Mouse (Mus musculus) midbrain, embryonic 11.5 days (tissue): ENCODE measurements at regions not wholly inside any gene's neighbourhood (a gene's known extent, or its start where the extent isn't known, plus 50 kb on each side); places are given as distances from the start of the nearest gene placed in this dataset.

Source experiments
- ATAC-seq: fragments of 200-750 bp; cut with Nextera tagmentation; 2 replicates; pipeline ENCODE4 v1.8.0; 2017; ENCODE audit warnings: moderate TSS enrichment, moderate library complexity; ENCODE audit not compliant: low FRiP score
- DNase-seq: peaks from one replicate; pipeline ENCODE4 v3.0.0; 2015; ENCODE audit warnings: low spot score; ENCODE audit errors: missing footprints
- H3K27ac ChIP-seq: fragments of 300-500 bp; sonication (generic); 2 replicates; pipeline ENCODE4 v1.5.1; 2014; ENCODE audit warnings: low read depth, low read length
- H3K27me3 ChIP-seq: fragments of 300-500 bp; sonication (generic); 2 replicates; pipeline ENCODE4 v1.6.1; 2014; ENCODE audit warnings: mild to moderate bottlenecking, low read length, moderate library complexity, mixed read lengths; ENCODE audit not compliant: control insufficient read depth, insufficient read depth
- H3K36me3 ChIP-seq: fragments of 300-500 bp; sonication (generic); 2 replicates; pipeline ENCODE4 v1.6.1; 2014; ENCODE audit warnings: mild to moderate bottlenecking, low read length, moderate library complexity, mixed read lengths; ENCODE audit not compliant: control insufficient read depth, insufficient read depth
- H3K4me1 ChIP-seq: fragments of 300-500 bp; sonication (generic); 2 replicates; pipeline ENCODE4 v1.6.1; 2014; ENCODE audit warnings: low read length; ENCODE audit not compliant: control insufficient read depth, insufficient read depth
- H3K4me2 ChIP-seq: fragments of 300-500 bp; sonication (generic); 2 replicates; pipeline ENCODE4 v1.6.1; 2014; ENCODE audit warnings: mild to moderate bottlenecking, moderate library complexity
- H3K4me3 ChIP-seq: fragments of 300-500 bp; sonication (generic); 2 replicates; pipeline ENCODE4 v1.5.1; 2014; ENCODE audit warnings: low read depth, low read length
- H3K9ac ChIP-seq: fragments of 300-500 bp; sonication (generic); 2 replicates; pipeline ENCODE4 v1.6.1; 2014; ENCODE audit warnings: low read length
- H3K9me3 ChIP-seq: fragments of 300-500 bp; sonication (generic); 2 replicates; pipeline ENCODE4 v1.6.1; 2016; ENCODE audit warnings: low read length; ENCODE audit not compliant: control insufficient read depth
- WGBS: fragments of 180-500 bp; shearing (Covaris S2); extraction: QIAGEN DNeasy Blood & Tissue Kit; methylation state at CpG from one replicate; pipeline ENCODE4 v1.1.7; 2014; 5-methylcytosine and 5-hydroxymethylcytosine counted together

DNA sequence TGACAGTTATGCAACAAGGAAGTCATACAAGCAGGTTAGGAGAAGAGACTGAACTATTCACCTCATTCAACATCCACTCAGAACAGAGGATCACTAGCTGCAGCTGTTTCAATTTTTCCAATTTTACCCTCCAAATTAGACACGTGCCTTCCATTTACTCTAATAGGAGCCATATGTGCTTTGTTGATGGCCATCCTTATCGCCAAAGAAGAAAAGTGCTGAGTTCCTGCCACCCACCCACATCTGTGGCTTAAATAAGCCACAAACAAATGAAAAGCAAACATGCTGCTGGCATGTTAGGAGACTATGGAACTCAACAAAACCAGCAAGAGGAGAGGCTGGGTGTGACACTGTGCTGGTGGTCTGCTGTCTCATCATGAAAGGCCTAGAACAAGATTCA, 1786.1 kb downstream of the 9330182O14Rik start:
- H3K4me3 ChIP-seq, result no peak overlapping the region
- no peak overlapping the region for H3K9ac ChIP-seq
- ATAC-seq (no peak), DNase-seq (no peak)
- no peak overlapping the region for H3K4me2 ChIP-seq
- H3K27me3 ChIP-seq, result no peaks in the 10 kb centered on the region
- WGBS, result 83% methylated on average over 2 of the region's 2 CpGs
- H3K27ac ChIP-seq, result no peak overlapping the region
- H3K4me1 ChIP-seq, result no peaks in the 10 kb centered on the region
- no peaks in the 10 kb centered on the region for H3K9me3 ChIP-seq
- H3K36me3 ChIP-seq, result no peaks in the 10 kb centered on the region

DNA sequence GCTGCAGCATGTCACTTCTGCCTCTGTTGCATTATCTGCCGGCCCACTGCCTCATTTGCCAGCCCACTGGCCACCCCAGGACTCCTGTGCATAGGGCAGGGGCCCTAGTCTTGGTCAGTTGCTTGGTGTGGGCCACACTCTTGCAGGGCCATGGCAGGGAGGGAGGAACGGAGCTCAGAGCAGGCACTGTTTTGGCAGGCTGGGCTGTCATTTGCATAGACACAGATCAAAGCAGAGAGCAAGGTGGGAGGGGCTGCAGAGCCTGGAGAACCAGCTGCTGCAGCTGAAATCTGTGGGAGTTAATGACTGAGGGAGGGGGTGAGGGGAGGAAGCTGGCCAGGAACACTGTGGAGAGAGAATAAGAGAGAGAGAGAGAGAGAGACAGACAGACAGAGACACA, 1802.5 kb downstream of the 9330182O14Rik start:
- no peak overlapping the region for H3K4me2 ChIP-seq
- H3K27ac ChIP-seq, result no peak overlapping the region
- no peaks in the 10 kb centered on the region for H3K4me1 ChIP-seq
- H3K9me3 ChIP-seq, result peaks cover 3% of the 10 kb centered on the region; the same call in 1 of the 2 replicates
- H3K9ac ChIP-seq, result no peak overlapping the region
- peak; percentile 52; the same call in 1 of the 2 replicates for ATAC-seq
- 54% methylated on average over 2 of the region's 2 CpGs for WGBS
- DNase-seq, result no peak
- no peaks in the 10 kb centered on the region for H3K36me3 ChIP-seq
- H3K27me3 ChIP-seq, result no peaks in the 10 kb centered on the region
- no peak overlapping the region for H3K4me3 ChIP-seq

DNA sequence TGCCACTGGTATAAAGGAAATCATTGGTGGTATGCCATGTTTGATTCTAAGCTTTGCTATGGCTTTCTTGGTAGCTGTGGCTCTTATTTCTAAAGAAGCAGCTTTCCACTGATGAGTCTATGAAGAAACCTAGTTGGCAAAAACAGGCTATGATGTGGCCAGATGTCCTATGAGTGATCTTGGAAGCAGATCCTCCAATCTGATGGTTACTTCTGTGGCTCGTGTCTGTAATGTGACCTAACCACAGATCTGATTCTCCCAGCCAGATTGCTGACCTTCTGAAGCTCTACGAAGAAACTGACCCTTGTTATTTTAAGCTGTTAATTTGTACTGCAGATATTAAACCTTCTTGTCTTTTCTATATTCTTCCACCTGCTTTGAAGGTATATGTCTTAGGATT, 1811.1 kb downstream of the 9330182O14Rik start:
- Histone ChIP-seq H3K36me3 (no peaks in the 10 kb centered on the region), H3K4me3 (no peak overlapping the region), H3K9ac (no peak overlapping the region), H3K4me1 (no peaks in the 10 kb centered on the region), H3K27me3 (no peaks in the 10 kb centered on the region), H3K4me2 (no peak overlapping the region), H3K27ac (no peak overlapping the region), H3K9me3 (no peaks in the 10 kb centered on the region)
- ATAC-seq, result no peak
- WGBS, result 91% methylated on average over 2 of the region's 2 CpGs
- DNase-seq, result no peak

DNA sequence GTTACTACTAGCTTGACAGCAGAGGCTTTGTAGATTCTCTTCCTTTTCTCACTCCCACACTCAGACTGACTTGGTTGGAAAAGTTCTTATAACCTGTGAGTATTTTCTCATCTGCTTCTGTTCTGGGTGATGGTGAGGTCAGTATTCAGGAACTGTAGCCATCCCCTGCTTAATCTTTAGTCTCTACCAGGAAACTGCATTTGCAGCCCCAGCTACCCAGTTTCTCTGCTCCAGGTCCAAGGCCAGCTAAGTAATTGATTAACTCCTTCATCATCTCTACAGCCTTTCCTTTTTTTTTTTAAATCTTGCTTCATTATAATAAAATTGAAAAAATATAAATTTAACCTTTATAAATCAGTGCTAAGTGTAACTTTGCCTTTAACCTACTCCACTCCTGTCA, 1813.7 kb downstream of the 9330182O14Rik start:
- Histone ChIP-seq H3K4me2 (no peak overlapping the region), H3K4me1 (no peaks in the 10 kb centered on the region), H3K36me3 (no peaks in the 10 kb centered on the region), H3K27me3 (no peaks in the 10 kb centered on the region), H3K9me3 (no peaks in the 10 kb centered on the region), H3K27ac (no peak overlapping the region), H3K9ac (no peak overlapping the region), H3K4me3 (no peak overlapping the region)
- DNase-seq (no peak), ATAC-seq (no peak)

DNA sequence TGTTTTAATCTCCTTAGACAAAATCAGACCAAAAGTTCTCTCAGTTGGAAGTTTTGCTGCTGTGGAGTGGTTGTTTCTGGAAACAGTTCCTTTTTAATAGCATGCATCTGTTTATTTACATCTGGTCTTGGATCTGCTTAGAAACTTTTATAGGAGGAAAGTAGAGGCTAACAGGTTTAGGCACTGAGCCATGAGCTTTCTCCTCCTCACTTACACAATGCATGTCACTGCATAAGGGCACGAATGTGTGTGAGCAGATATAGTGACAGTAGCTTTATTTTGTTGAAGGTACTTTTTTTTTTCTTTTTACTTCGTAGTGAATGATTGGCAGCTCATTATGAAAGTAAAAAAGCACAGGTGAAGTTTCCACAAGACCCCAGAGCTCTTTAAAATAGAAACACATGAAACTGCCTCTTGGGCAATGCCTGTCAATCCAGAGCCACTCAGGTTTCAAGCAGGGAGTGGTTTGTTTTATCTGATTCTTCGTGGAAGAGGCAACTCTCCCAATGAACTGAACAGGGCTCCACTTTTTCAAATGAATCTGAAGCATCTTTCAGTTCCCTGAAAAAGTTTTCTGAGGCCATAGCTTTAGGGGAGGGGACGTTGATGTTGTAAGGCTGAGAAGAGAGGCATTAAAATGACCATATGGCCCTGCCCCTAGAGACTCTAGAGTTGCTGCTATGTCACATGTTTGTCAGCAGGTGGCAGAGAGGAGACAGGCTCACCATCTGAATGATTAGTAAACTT, 1814.4 kb downstream of the 9330182O14Rik start:
- Histone ChIP-seq H3K9ac (no peak overlapping the region), H3K4me1 (no peaks in the 10 kb centered on the region), H3K27ac (no peak overlapping the region), H3K9me3 (no peaks in the 10 kb centered on the region), H3K36me3 (no peaks in the 10 kb centered on the region), H3K4me3 (no peak overlapping the region), H3K27me3 (no peaks in the 10 kb centered on the region), H3K4me2 (no peak overlapping the region)
- ATAC-seq (peak; percentile 85), DNase-seq (no peak)
- WGBS, result 55% methylated on average over 4 of the region's 4 CpGs

DNA sequence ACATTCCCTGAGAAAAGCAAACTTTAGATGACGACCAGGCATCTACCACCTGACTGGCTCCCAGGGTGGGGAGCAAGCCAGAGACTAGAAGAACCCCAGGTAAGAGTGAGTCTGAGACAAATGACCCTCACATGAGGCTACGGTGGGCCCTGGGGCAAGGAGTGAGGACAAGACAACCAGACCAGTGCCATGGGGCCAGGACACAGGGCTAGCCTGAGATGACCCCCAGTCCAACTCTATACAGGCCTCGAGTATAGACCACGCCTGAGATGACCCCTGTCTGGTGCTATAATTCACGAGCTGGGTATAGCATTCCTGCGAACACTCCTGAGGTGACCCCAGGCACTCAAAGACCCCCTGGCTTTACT, 1814.9 kb downstream of the 9330182O14Rik start:
- WGBS, result 76% methylated on average over 6 of the region's 6 CpGs

DNA sequence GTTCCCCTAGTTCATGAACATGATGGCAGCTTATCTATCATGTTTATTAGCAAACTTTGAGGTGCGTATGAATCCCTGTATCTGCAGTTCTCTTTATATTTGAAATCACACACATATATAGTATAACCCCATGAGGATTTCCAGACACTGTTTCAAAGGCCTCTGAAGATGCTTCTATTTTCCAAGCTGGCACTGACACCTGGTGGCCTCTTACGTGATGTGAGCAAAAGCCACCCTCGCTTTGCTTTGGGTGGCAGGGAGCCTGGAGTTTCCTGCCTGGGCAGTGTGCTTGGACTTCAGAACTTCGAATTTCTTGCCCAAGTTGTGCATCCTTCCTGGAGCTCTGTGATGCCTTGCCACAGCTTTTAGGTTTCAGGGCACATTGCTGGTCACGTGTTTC, 1817.1 kb downstream of the 9330182O14Rik start:
- ATAC-seq (no peak), DNase-seq (no peak)
- no peak overlapping the region for H3K27ac ChIP-seq
- no peaks in the 10 kb centered on the region for H3K36me3 ChIP-seq
- 76% methylated on average over 5 of the region's 5 CpGs for WGBS
- no peaks in the 10 kb centered on the region for H3K9me3 ChIP-seq
- no peaks in the 10 kb centered on the region for H3K27me3 ChIP-seq
- H3K4me2 ChIP-seq, result no peak overlapping the region
- H3K4me3 ChIP-seq, result no peak overlapping the region
- H3K4me1 ChIP-seq, result no peaks in the 10 kb centered on the region
- H3K9ac ChIP-seq, result no peak overlapping the region

More for the DNA sequence above, 1814.9 kb downstream of the 9330182O14Rik start:
- Histone ChIP-seq H3K9me3 (no peaks in the 10 kb centered on the region), H3K4me2 (no peak overlapping the region), H3K36me3 (no peaks in the 10 kb centered on the region), H3K9ac (no peak overlapping the region), H3K27ac (no peak overlapping the region), H3K4me3 (no peak overlapping the region), H3K4me1 (no peaks in the 10 kb centered on the region), H3K27me3 (no peaks in the 10 kb centered on the region)
- ATAC-seq, result peak; percentile 59
- peak; percentile 90 for DNase-seq

DNA sequence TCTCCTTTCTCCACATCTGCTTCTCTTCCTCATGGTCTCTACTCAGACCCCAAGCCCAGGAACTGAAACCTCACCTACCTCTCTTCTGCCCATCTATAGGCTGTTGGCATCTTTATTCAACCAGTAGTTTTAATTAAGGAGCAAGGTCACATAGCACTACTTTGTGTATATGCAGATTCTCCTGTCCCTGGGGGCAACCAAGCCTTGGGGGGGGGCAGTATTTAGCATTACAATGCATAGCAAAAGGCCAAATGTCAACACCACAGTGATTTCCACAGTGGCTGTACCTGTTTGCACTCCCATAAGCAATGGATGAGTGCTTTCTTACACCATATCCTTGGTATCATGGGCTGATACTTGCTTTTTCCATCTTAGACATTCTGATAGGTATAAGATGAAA, 1826.4 kb downstream of the 9330182O14Rik start:
- Histone ChIP-seq H3K27me3 (no peaks in the 10 kb centered on the region), H3K4me1 (no peaks in the 10 kb centered on the region), H3K36me3 (no peaks in the 10 kb centered on the region), H3K9ac (no peak overlapping the region), H3K27ac (no peak overlapping the region), H3K9me3 (no peaks in the 10 kb centered on the region), H3K4me2 (no peak overlapping the region), H3K4me3 (no peak overlapping the region)
- DNase-seq, result no peak
- no peak for ATAC-seq

DNA sequence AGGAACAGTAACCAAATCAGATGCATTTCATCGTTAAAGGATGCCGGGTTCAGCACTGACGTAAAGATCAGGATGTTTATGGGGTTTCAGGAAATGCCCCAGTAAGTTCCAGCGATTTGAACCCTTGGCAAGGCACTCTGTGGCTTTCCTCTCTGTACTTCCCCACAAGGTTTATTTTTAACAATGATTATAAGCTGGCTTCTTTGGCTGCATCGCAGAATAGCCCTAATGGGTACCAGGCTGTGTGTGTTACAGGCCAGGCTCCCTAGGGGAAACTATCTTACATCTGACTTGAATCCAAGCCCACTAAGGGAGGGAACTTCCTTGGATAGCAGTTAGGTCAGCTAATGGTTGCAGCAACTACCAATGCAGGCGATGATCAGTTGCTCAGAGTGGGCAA, 1836.7 kb downstream of the 9330182O14Rik start:
- DNase-seq (peak; percentile 12), ATAC-seq (no peak)
- no peak overlapping the region for H3K9ac ChIP-seq
- H3K27me3 ChIP-seq, result no peaks in the 10 kb centered on the region
- no peaks in the 10 kb centered on the region for H3K36me3 ChIP-seq
- 95% methylated on average over 6 of the region's 6 CpGs for WGBS
- no peak overlapping the region for H3K4me3 ChIP-seq
- no peak overlapping the region for H3K4me2 ChIP-seq
- no peak overlapping the region for H3K27ac ChIP-seq
- H3K9me3 ChIP-seq, result no peaks in the 10 kb centered on the region
- H3K4me1 ChIP-seq, result no peaks in the 10 kb centered on the region
